ENCODE assay signal across 31 mouse cellular contexts in the genomic region with DNA sequence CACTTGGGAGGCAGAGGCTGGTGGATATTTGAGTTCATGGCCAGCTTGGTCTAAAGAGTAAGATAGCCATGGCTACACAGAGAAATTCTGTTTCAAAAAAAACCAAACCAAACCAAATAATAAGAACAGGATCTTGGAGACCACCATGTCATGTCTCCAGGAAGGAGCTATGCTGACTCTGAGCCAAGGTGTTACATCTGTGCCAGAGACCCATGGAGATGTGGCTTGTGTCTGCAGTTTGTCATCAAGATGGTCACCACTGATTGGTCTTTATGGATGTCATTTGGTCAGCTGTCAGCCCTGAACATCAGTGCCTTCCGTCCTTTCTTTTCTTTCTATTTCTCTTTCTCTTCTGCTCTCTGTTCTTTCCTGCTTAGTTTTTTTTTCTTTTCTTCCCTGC. TPM values are rescaled to one million over a fixed set of nuclear protein-coding genes. Genes with fewer than 3 reads are reported as not detected.
"Had no signal": no experiment of that assay in that cellular context is flagged by ENCODE, and none has a peak within 500 bp of the region (broad histone marks: within the 10 kb centered on the region; RNA-seq: fewer than 3 reads in every experiment).

No protein-coding gene starts in this region.

- H3K27me3 ChIP-seq: limb, embryonic 12.5 days; limb, embryonic 15.5 days; liver, embryonic 12.5 days; liver, embryonic 15.5 days; neural tube, embryonic 13.5 days; stomach, embryonic 15.5 days had no signal

- ATAC-seq: liver, embryonic 12.5 days had no signal

- H3K4me3 ChIP-seq: limb, embryonic 12.5 days; limb, embryonic 15.5 days; liver, embryonic 12.5 days; liver, embryonic 15.5 days; myocyte; neural tube, embryonic 13.5 days; stomach, embryonic 15.5 days had no signal

- H3K9me3 ChIP-seq: limb, embryonic 12.5 days; limb, embryonic 15.5 days; liver, embryonic 12.5 days; liver, embryonic 15.5 days; neural tube, embryonic 13.5 days; stomach, embryonic 15.5 days had no signal

- H3K4me1 ChIP-seq: limb, embryonic 12.5 days; limb, embryonic 15.5 days; stomach, embryonic 15.5 days had no signal

- H3K4me2 ChIP-seq: limb, embryonic 12.5 days; limb, embryonic 15.5 days; liver, embryonic 12.5 days; liver, embryonic 15.5 days; midbrain, embryonic 11.5 days; neural tube, embryonic 13.5 days; stomach, embryonic 15.5 days had no signal

- H3K27ac ChIP-seq: limb, embryonic 12.5 days; limb, embryonic 15.5 days; liver, embryonic 12.5 days; liver, embryonic 15.5 days; neural tube, embryonic 13.5 days; stomach, embryonic 15.5 days had no signal

- H3K36me3 ChIP-seq: limb, embryonic 12.5 days; limb, embryonic 15.5 days; liver, embryonic 12.5 days; liver, embryonic 15.5 days; neural tube, embryonic 13.5 days; stomach, embryonic 15.5 days had no signal

- DNase-seq: kidney, adult 18-20 months; kidney, adult 9 months; kidney, postnatal 14 days; kidney, postnatal 4 days; lung, adult 2 months; lung, postnatal 14 days; lung, postnatal 4 days; midbrain, embryonic 14.5 days; retina, postnatal 1 day; right cerebral cortex, postnatal 25 days; spleen, adult 18-20 months; thymus, postnatal 25 days had no signal

- H3K9ac ChIP-seq: limb, embryonic 12.5 days; limb, embryonic 15.5 days; liver, embryonic 12.5 days; liver, embryonic 15.5 days; neural tube, embryonic 13.5 days; stomach, embryonic 15.5 days had no signal

RNA-seq across cellular contexts. Expression of a gene that starts 14.2 kb away (rescaled TPM):
- total RNA-seq: layer of hippocampus, adult 18-20 months; layer of hippocampus, postnatal 14 days; left cerebral cortex, adult 8-10 months; left cerebral cortex, postnatal 25 days; megakaryocyte progenitor cell, adult 5-6 weeks; megakaryocyte-erythroid progenitor cell, adult 5-6 weeks; monocyte, adult 5-6 weeks; neutrophil, adult 5-6 weeks had no signal
- polyA plus RNA-seq: kidney, embryonic 16.5 days; limb, embryonic 12.5 days; limb, embryonic 15.5 days; liver, embryonic 12.5 days; liver, embryonic 15.5 days; lung, adult 2 months; lung, embryonic 16.5 days; midbrain, embryonic 11.5 days; midbrain, embryonic 14.5 days; myocyte; neural tube, embryonic 13.5 days; stomach, embryonic 15.5 days; urinary bladder, adult 2 months had no signal
